Mouse (Mus musculus): ENCODE measurements around the gene Dpm3. TPM values are rescaled to one million over a fixed set of nuclear protein-coding genes. Genes with fewer than 3 reads are reported as not detected.

Gene Dpm3
- polyA plus RNA-seq, 1 experiment: 26.1 TPM

GRCm38 (mm10) chr3:89280606-89281511 lies 21.7 kb downstream of the Dpm3 start, which contains the start of gene Efna1:
Gene Efna1, minus strand, starts transcription at chr3:89281142.
- Histone ChIP-seq H3K4me3 (replicated peaks) (peak within 1 kb of the TSS; percentile 28), H3K9me3 (ENCODE audit: control insufficient read depth, low read length) (no peaks in the 10 kb centered on the region; the same call in 1 of the 2 replicates), H3K27me3 (ENCODE audit: control insufficient read depth) (peaks cover 81% of the 10 kb centered on the region), H3K4me1 (ENCODE audit: control insufficient read depth) (peaks cover 6% of the 10 kb centered on the region), H3K36me3 (ENCODE audit: control insufficient read depth) (no peaks in the 10 kb centered on the region)
- TF ChIP-seq TAL1 (IDR thresholded peaks at IDR 0.05; ENCODE audit: low read length) (no peak), GATA1 (IDR thresholded peaks at IDR 0.05; ENCODE audit: low read length) (no peak)

- H3K36me3 ChIP-seq (ENCODE audit: control insufficient read depth): no peaks in the 10 kb centered on the region
- no peak for TF ChIP-seq GATA1 (IDR thresholded peaks at IDR 0.05; ENCODE audit: low read length)
- no peak for TF ChIP-seq TAL1 (IDR thresholded peaks at IDR 0.05; ENCODE audit: low read length)
- peaks cover 6% of the 10 kb centered on the region for H3K4me1 ChIP-seq (ENCODE audit: control insufficient read depth)
- H3K27me3 ChIP-seq (ENCODE audit: control insufficient read depth): peaks cover 75% of the 10 kb centered on the region
- H3K9me3 ChIP-seq (ENCODE audit: control insufficient read depth, low read length): no peaks in the 10 kb centered on the region; the same call in 1 of the 2 replicates
- no peak overlapping the region for H3K4me3 ChIP-seq (replicated peaks)
These were observed 22.6 kb downstream of the Dpm3 start for GRCm38 (mm10) chr3:89281579-89282290.

- H3K9me3 ChIP-seq (ENCODE audit: control insufficient read depth, low read length): no peaks in the 10 kb centered on the region; the same call in 1 of the 2 replicates
- peaks cover 6% of the 10 kb centered on the region for H3K4me1 ChIP-seq (ENCODE audit: control insufficient read depth)
- H3K36me3 ChIP-seq (ENCODE audit: control insufficient read depth): no peaks in the 10 kb centered on the region
- no peak for TF ChIP-seq TAL1 (IDR thresholded peaks at IDR 0.05; ENCODE audit: low read length)
- no peak for TF ChIP-seq GATA1 (IDR thresholded peaks at IDR 0.05; ENCODE audit: low read length)
- H3K27me3 ChIP-seq (ENCODE audit: control insufficient read depth): peaks cover 70% of the 10 kb centered on the region
- H3K4me3 ChIP-seq (replicated peaks): no peak overlapping the region
These were observed 23.1 kb downstream of the Dpm3 start for GRCm38 (mm10) chr3:89282291-89282643.

- H3K27me3 ChIP-seq (ENCODE audit: control insufficient read depth): peaks cover 57% of the 10 kb centered on the region
- peaks cover 5% of the 10 kb centered on the region for H3K4me1 ChIP-seq (ENCODE audit: control insufficient read depth)
- TF ChIP-seq GATA1 (IDR thresholded peaks at IDR 0.05; ENCODE audit: low read length) (no peak), TAL1 (IDR thresholded peaks at IDR 0.05; ENCODE audit: low read length) (no peak)
- H3K9me3 ChIP-seq (ENCODE audit: control insufficient read depth, low read length): no peaks in the 10 kb centered on the region; the same call in 1 of the 2 replicates
- no peaks in the 10 kb centered on the region for H3K36me3 ChIP-seq (ENCODE audit: control insufficient read depth)
- no peak overlapping the region for H3K4me3 ChIP-seq (replicated peaks)
These were observed 25.1 kb downstream of the Dpm3 start for GRCm38 (mm10) chr3:89284261-89284660.

GRCm38 (mm10) chr3:89285526-89285925 lies 26.4 kb downstream of the Dpm3 start:
- peaks cover 44% of the 10 kb centered on the region for H3K27me3 ChIP-seq (ENCODE audit: control insufficient read depth)
- TF ChIP-seq TAL1 (IDR thresholded peaks at IDR 0.05; ENCODE audit: low read length) (no peak), GATA1 (IDR thresholded peaks at IDR 0.05; ENCODE audit: low read length) (no peak)
- H3K4me1 ChIP-seq (ENCODE audit: control insufficient read depth): no peaks in the 10 kb centered on the region; the same call in none of the 2 replicates

GRCm38 (mm10) chr3:89287286-89287685 lies 28.1 kb downstream of the Dpm3 start:
- no peaks in the 10 kb centered on the region for H3K36me3 ChIP-seq (ENCODE audit: control insufficient read depth)
- no peak overlapping the region for H3K4me3 ChIP-seq (replicated peaks)
- H3K27me3 ChIP-seq (ENCODE audit: control insufficient read depth): peaks cover 26% of the 10 kb centered on the region
- TF ChIP-seq GATA1 (IDR thresholded peaks at IDR 0.05; ENCODE audit: low read length) (no peak), TAL1 (IDR thresholded peaks at IDR 0.05; ENCODE audit: low read length) (no peak)
- H3K9me3 ChIP-seq (ENCODE audit: control insufficient read depth, low read length): no peaks in the 10 kb centered on the region
- H3K4me1 ChIP-seq (ENCODE audit: control insufficient read depth): no peaks in the 10 kb centered on the region

More at GRCm38 (mm10) chr3:89285526-89285925, 26.4 kb downstream of the Dpm3 start:
- H3K9me3 ChIP-seq (ENCODE audit: control insufficient read depth, low read length): no peaks in the 10 kb centered on the region; the same call in 1 of the 2 replicates
- no peak overlapping the region for H3K4me3 ChIP-seq (replicated peaks)
- H3K36me3 ChIP-seq (ENCODE audit: control insufficient read depth): no peaks in the 10 kb centered on the region

- H3K4me1 ChIP-seq (ENCODE audit: control insufficient read depth): no peaks in the 10 kb centered on the region
- H3K4me3 ChIP-seq (replicated peaks): no peak overlapping the region
- peaks cover 20% of the 10 kb centered on the region for H3K27me3 ChIP-seq (ENCODE audit: control insufficient read depth)
- H3K36me3 ChIP-seq (ENCODE audit: control insufficient read depth): no peaks in the 10 kb centered on the region
- TF ChIP-seq TAL1 (IDR thresholded peaks at IDR 0.05; ENCODE audit: low read length) (no peak), GATA1 (IDR thresholded peaks at IDR 0.05; ENCODE audit: low read length) (no peak)
- no peaks in the 10 kb centered on the region for H3K9me3 ChIP-seq (ENCODE audit: control insufficient read depth, low read length)
These were observed 29.4 kb downstream of the Dpm3 start for GRCm38 (mm10) chr3:89288503-89288928.

GRCm38 (mm10) chr3:89291874-89292273 lies 32.7 kb downstream of the Dpm3 start:
- no peaks in the 10 kb centered on the region for H3K36me3 ChIP-seq (ENCODE audit: control insufficient read depth)
- H3K27me3 ChIP-seq (ENCODE audit: control insufficient read depth): peaks cover 10% of the 10 kb centered on the region
- no peaks in the 10 kb centered on the region for H3K4me1 ChIP-seq (ENCODE audit: control insufficient read depth)
- no peaks in the 10 kb centered on the region for H3K9me3 ChIP-seq (ENCODE audit: control insufficient read depth, low read length)
- no peak for TF ChIP-seq TAL1 (IDR thresholded peaks at IDR 0.05; ENCODE audit: low read length)
- no peak for TF ChIP-seq GATA1 (IDR thresholded peaks at IDR 0.05; ENCODE audit: low read length)
- H3K4me3 ChIP-seq (replicated peaks): no peak overlapping the region

GRCm38 (mm10) chr3:89292303-89292702 lies 33.1 kb downstream of the Dpm3 start:
- Histone ChIP-seq H3K36me3 (ENCODE audit: control insufficient read depth) (no peaks in the 10 kb centered on the region), H3K4me3 (replicated peaks) (no peak overlapping the region), H3K4me1 (ENCODE audit: control insufficient read depth) (no peaks in the 10 kb centered on the region), H3K27me3 (ENCODE audit: control insufficient read depth) (peaks cover 10% of the 10 kb centered on the region), H3K9me3 (ENCODE audit: control insufficient read depth, low read length) (no peaks in the 10 kb centered on the region)
- no peak for TF ChIP-seq TAL1 (IDR thresholded peaks at IDR 0.05; ENCODE audit: low read length)
- no peak for TF ChIP-seq GATA1 (IDR thresholded peaks at IDR 0.05; ENCODE audit: low read length)
